Mouse (Mus musculus): ENCODE results near the gene Pou3f1.

Gene Pou3f1

DNA sequence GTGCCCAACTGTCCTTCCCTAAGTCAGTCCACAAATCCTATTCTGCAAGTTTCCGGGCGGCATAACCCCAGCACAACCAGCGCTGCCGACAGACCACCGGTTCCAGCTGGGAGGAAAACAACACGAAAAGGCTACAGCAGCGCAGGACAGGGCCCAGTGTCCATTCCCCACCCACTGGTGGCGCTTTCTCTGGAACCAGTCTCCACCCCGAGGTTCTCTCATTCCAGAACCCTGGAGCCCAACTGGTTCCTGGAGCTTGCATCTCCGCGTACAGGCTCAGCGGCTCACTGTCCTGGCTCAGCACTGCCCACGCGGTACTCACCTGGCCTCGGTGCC is at the start of gene Pou3f1:
TSS of gene Pou3f1 (plus strand) at position 290 of the 336 bp plus-strand sequence.
- DNase-seq: no peak

GRCm38 (mm10) chr4:124607166-124607565 is 49.4 kb upstream of the Pou3f1 start:
- no peak for DNase-seq

- no peak for DNase-seq
Observed at GRCm38 (mm10) chr4:124610066-124610465, 46.5 kb upstream of the Pou3f1 start.

- DNase-seq: no peak
Observed at GRCm38 (mm10) chr4:124610703-124611102, 45.9 kb upstream of the Pou3f1 start, which contains the start of gene 3100002H09Rik. Gene 3100002H09Rik, minus strand, starts transcription at chr4:124610803.

GRCm38 (mm10) chr4:124611768-124612167 is 44.8 kb upstream of the Pou3f1 start:
- no peak for DNase-seq

DNA sequence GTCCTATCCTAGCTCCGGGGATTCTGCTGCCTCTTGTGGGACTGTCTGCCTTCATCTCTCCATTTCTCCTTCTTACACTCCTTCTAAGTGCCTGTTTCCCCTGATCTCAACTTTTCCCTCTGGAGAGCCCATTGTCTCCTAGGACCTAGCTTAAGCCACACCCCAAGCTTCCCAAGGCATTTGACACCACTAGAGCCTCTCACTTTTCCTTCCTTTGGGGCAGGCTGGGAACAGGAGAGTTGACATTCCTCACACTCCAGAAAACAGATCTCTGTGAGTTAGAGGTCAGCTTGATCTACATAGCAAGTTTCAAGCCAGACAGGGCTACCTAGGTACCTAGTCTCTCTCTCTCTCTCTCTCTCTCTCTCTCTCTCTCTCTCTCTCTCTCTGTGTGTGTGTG is 42.4 kb upstream of the Pou3f1 start:
- no peak for DNase-seq

GRCm38 (mm10) chr4:124615406-124615960 is 41.1 kb upstream of the Pou3f1 start:
- no peak for DNase-seq

DNA sequence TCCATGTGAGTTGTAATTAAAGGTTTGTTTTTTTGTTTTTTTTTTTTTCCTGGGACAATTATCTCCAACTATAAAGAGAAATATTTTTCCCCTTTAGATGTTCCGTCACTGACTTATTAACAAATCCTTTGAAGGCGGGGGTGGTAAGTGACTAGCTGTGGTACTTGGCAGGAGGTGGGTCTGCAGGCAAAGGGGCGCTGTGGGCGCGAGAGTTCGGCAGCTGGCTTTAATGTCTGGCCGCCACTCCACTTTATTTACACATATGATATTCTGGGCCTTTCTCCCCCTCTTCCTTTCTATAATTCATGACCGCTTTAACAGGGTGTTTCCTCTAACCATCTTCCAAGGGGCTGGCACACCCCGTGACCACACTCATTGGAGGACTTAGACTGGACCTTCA is 40.6 kb upstream of the Pou3f1 start:
- DNase-seq: no peak

GRCm38 (mm10) chr4:124616636-124617035 is 40.0 kb upstream of the Pou3f1 start:
- no peak for DNase-seq

- DNase-seq: no peak
Observed at GRCm38 (mm10) chr4:124618599-124618998, 38.0 kb upstream of the Pou3f1 start.

DNA sequence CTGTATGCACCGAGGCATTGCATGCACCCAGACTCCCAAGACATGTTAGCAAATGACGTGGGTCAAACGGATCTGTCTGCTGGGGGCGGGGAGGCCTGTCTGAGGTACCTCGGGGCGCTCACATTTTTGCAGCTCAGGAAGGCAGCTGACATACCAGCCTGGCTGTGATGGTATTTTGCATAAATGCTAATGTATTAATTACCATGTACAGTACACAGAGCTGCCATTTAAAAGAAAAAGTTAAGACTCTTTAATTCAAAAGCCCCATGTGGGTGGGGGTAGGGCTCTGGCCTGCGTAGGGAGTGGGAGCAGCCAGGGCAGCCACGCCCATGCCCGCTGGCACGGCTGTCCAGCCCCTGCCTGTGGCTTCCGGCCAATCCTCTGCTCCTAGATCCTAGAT is 35.2 kb upstream of the Pou3f1 start:
- no peak for DNase-seq

DNA sequence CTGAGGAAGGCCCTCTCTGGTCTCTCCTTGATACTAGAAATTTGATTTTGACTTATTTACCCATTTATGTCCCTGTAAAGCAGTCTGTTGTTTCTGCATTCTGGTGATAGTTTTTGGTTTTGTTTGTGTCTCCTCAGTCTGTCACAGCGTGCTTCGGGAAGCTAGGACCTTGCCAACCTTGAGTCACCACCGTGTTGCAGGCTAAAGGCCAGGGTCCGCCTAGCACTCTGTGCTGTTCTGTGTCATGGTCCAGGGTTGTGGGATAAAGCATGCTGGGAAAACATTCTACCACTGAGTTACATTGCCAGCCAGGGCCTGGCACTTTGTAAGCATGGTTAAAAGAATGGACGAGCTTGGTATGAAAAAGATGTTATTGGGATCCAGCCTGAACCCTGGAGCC is 34.0 kb upstream of the Pou3f1 start:
- DNase-seq: no peak

DNA sequence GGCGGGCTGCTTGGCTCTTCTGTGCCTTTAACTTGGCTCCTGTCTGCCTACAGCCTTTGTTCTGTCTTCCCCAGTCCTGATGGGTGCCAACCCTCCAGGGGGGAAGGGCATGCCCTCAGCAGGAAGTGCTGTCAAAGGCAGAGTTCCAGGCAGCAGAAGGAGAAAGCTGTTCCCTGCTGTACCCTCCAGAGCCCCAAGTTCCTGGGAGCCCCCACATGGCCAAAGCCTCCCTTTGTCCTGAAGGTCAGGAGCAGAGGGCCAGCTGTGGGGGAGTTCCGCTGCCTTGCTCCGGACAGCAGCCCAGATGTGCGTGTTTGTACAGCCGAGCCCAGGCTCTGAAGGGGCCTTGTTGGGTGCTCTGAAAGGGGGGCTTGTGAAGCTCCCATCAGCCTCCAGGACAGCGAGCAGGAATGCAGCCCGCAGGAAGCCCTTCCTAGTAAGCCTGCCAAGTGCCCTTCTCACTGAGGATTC is 32.5 kb upstream of the Pou3f1 start:
- no peak for DNase-seq

- DNase-seq: no peak
Observed at GRCm38 (mm10) chr4:124626836-124627235, 29.8 kb upstream of the Pou3f1 start.

- no peak for DNase-seq
Observed at GRCm38 (mm10) chr4:124631456-124631855, 25.2 kb upstream of the Pou3f1 start.

GRCm38 (mm10) chr4:124632856-124633255 is 23.8 kb upstream of the Pou3f1 start:
- DNase-seq: no peak

GRCm38 (mm10) chr4:124633281-124633680 is 23.3 kb upstream of the Pou3f1 start:
- DNase-seq: no peak

GRCm38 (mm10) chr4:124639715-124640114 is 16.9 kb upstream of the Pou3f1 start:
- DNase-seq: no peak

GRCm38 (mm10) chr4:124643859-124644258 is 12.7 kb upstream of the Pou3f1 start:
- no peak for DNase-seq

- no peak for DNase-seq
Observed at GRCm38 (mm10) chr4:124644974-124645433, 11.6 kb upstream of the Pou3f1 start.

GRCm38 (mm10) chr4:124646591-124646990 is 10.0 kb upstream of the Pou3f1 start:
- DNase-seq: no peak

DNA sequence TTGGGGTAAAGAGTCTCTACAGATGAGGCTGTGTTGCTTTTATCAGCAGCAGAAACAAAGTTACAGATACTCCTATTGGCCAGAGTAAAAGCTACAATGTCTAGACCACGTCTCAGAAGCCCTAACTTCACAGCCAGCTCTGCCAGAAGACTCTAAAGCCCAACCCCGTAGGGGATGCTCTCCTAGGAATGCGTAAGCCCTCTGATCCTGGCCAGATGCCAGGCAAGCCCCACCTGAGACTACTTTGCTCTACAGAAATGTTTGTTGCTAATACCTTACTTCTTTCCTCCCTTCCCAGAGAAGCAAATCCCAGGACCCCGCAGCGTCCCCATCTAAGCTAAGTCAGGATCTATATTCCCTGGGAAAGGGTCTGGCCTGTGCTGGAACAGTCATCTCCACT is 8.7 kb upstream of the Pou3f1 start:
- no peak for DNase-seq

- DNase-seq: no peak
Observed at GRCm38 (mm10) chr4:124652886-124653285, 3.7 kb upstream of the Pou3f1 start.

DNA sequence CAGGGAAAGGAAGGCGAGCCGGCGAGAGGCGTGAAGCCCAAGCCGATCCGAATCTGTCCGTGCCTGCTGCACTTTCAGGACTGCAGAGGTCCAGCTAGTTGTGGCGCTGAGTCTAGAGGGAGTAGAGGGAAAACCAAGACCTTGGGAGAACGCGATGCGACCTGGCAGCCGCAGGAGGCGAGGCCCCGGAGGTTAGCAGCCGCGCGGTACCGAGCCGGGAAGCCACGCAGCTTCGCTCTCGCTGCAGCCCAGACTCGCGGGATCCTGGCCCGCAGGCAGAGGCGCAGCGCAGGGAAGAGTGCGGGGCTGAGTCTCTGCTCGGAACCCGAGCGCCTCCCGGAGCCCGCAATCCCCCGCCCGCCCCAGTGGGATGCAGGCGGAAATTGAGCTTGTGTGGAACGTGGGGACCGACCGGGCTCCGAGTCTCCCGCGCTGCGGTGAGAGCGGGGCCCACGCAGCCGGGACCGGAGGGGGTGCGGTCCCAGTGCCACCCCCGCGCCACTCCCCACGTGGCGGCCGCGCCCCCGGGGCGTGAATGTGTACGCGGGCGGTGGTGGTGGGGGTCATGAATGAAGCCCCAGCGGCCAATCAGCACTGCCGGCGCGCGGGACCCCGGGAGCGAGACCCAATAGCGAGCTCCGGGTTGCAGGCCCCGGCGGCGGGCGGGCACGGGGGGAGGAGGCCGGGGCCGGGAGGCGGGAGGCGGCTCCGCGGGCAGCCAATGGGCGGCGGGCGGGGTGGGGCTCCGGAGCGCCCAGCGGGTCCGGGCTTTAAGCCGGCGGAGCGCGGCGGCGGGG is 445 bp downstream of the Pou3f1 start:
- peak; percentile 78 to 85 for DNase-seq
